Mouse (Mus musculus): ENCODE results near the gene Fbrsl1. TPM values are rescaled to one million over a fixed set of nuclear protein-coding genes. Genes with fewer than 3 reads are reported as not detected.
A peak's percentile ranks its signal among the peaks of the same experiment; 100 is the strongest.

The Fbrsl1 gene
- total RNA-seq, 2 experiments from 2014 or later = 9.8 to 37.6 TPM

DNA sequence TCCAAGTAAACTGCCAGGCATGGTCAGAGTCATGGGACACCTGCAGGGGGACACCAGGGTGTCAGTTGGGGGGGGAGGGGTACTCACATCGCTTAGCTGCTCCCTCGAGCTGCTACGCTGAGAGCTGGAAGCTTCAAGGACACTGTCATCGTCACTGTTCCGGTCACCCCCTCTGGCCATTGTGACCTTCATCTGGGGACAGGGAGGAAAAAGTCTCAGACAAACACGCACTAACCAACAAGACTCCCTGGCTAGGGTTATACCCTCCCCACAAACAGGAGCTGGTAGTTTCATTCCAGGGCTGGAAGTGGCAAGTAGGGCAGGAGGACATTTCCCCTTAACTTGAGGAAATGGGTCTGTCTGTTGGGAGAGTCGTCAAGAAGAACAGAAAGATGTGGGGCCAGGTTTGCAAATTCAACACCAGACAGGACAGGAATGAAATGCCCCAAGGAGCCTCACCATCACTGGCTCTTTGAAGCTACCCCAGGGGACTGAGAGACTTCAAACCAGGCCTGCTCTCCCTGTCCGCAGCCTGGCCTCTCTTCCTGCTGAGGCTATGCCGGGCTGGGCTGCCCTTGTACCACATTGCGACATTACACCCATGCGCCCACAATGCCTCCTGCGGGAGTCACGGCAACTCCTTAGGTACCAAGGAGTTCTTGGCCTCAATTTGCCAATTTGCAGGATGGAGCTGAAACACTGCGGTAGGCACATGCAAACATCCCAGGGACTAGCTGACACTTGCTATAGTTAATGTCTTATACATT is 30.4 kb downstream of the Fbrsl1 start:
- no peak for ATAC-seq (replicated peaks; ENCODE audit: low FRiP score, low TSS enrichment, poor library complexity, severe bottlenecking)

DNA sequence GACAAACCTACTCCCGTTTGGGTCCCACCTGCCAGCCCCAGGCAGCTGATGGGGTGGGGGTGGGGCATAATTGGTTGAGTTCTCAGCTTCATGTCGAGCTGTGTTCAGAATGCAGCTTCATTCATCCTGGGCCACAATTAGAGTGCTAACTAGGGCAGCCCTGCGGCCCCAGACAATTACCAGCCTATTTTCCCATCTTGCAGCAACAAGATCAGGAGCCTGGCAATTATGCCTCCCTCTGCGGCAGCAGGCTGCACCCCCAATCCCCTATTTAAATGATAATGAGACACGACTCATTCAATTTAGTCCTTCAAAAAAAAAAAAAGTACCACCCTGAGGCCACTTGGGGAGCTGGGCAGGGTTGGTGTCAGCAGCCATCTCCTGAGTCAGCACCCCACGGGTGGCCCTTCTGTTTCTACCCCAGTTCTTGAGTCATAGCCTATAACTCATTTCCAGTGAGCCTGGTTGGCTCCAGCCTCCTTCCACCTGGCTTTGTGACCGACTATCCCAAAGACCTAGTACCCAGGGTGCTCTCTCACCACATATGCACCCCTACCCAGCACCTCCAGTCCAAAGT is 31.4 kb downstream of the Fbrsl1 start:
- ATAC-seq (replicated peaks; ENCODE audit: low FRiP score, low TSS enrichment, poor library complexity, severe bottlenecking) = no peak

DNA sequence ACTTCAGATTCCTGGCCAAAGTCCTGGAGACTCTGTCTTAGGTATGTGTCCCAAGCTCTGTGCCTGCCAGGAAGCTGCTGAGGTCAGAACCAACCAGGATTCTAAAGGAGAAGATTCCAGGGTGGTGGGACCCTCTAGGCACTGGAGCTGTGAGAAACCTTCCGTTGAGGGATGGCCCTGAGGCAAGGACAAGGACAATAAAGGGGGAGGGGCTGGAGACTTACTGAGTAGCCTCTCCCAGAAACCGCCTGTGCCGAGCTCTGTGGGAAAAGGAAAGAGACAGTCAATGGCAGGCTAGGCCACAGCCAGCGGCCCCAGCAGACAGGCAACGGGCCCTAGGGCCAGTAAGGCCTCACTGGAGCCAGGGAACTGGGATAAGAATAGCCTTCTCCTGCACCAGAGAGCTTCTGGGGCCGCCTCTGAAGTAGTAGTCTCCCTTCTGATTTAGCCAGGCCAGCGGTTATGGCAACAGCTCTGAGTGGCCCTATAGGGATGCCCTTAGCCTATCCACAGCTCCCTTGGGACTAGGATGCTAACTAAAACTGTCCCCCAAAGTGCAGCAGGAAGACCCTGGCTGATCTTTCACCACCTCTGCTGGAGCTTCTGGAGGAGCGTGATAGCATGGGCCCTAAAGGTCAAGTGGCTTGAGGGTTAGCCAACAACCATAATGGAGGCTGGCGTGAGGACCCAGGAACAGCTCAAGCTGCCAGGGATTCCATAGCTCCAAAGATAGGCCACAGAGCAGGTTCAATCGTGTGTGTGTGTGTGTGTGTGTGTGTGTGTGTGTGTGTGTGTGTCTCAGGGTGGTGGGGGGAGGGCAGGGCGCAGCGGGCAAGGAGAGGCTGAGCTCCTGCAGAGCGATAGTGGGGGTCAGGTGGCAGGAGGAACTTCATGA is 32.2 kb downstream of the Fbrsl1 start:
- ATAC-seq (replicated peaks; ENCODE audit: low FRiP score, low TSS enrichment, poor library complexity, severe bottlenecking) = no peak

DNA sequence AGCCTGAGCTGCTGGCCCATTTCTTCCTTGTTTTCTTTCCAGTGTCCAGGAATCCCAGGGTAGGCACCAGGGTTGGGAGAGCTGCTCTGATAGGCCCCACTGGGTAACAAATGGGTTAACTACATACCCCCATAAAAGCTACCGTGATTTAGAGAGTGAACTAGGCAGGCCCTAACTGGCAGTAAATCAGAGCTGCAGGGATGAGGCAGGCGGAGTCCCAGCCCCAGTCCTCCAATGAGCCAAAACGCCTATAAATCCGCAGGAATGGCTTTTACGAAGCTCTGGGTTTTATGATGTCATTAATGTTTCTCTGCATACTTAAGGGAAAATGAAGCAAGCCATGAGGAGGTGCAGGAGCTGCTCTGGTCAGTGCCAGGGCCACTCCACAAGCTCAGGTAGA is 33.3 kb downstream of the Fbrsl1 start:
- ATAC-seq (replicated peaks; ENCODE audit: low FRiP score, low TSS enrichment, poor library complexity, severe bottlenecking) = no peak

DNA sequence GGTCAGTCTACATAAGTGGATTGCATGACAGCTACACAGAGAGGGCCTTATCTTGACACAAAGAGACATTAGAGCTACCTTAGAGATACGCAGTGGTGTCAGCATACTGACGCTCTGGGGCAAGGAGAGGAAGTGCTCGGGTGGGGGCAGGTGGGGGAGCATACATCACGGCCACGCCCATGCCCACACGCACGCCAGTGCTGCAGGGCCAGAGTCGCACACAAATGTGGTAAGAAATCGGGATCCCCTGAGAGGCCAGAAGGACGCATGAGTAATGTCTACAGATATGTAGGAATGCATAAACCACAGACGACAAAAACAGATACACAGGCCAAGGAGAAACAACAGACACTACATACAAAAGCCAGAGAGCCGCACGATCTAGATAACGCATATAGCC is 35.3 kb downstream of the Fbrsl1 start:
- ATAC-seq (replicated peaks; ENCODE audit: low FRiP score, low TSS enrichment, poor library complexity, severe bottlenecking) = no peak

DNA sequence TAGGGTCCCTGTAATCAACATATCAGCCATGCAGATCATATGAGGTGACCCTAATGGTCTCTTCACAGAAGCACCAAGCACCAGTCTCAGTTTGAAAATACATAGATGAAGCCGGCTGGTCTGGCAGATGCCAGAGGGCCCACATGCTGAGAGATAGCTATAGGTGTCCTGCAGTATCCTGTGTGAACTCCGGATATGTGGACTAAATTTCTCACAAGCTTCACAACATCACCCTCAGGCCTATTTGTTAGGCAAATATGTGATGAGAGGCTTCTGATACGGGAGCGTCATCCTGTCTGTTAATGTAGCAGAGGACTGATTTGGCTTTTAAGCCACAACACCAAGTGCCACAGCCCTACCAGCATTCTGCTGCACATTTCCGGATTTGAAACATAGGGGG is 37.9 kb downstream of the Fbrsl1 start:
- no peak for ATAC-seq (replicated peaks; ENCODE audit: low FRiP score, low TSS enrichment, poor library complexity, severe bottlenecking)

DNA sequence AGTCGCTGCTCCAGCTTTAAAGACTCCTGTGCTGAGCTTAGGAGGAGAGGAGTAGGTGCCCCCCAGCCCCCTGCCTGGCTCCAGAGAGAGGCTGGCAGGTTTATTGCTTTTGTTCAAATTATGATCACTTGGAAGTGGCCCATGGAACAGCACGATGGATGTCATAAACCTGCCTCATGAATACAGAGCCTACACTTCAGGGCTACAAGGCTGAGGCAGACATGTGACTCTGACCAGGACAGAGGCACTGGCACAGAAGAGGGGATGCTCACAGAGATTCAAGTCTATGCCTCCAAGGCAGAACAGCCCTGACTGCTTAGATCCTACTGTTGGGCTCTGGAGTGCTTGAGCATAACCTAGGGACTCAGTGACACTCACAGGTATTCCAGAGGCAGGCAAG is 39.3 kb downstream of the Fbrsl1 start:
- ATAC-seq (replicated peaks; ENCODE audit: low FRiP score, low TSS enrichment, poor library complexity, severe bottlenecking) = no peak

DNA sequence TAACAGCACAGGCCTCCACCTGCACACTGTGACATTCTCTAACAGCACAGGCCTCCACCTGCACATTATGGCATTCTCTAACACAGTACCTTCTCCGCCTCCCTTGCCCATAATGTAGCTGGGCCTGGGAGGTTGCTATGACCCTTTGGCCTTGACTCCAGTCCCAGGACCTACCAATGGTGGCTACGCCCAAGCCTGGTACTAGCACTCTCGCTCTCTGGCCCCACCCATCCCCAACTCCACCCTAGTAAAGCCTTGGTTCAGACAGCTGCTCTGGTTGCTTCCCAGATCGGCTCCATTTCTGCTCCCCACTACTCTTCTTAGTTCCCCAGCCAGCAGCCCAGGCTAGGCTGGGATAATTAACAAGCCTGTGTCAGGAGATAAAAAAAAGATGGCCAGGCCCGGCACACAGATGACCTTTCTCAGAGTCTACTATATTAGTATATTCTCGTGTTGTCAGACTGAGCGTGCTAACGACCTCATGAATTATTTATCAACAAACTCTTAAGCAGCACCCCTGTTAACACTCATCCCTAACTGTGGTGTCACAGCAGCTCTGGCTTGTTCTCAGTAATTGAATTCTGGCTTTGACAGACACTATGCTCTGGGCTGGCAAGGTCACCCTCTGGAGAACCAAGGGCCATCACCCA is 42.1 kb downstream of the Fbrsl1 start:
- peak; percentile 62 for ATAC-seq (replicated peaks; ENCODE audit: low FRiP score, low TSS enrichment, poor library complexity, severe bottlenecking)

DNA sequence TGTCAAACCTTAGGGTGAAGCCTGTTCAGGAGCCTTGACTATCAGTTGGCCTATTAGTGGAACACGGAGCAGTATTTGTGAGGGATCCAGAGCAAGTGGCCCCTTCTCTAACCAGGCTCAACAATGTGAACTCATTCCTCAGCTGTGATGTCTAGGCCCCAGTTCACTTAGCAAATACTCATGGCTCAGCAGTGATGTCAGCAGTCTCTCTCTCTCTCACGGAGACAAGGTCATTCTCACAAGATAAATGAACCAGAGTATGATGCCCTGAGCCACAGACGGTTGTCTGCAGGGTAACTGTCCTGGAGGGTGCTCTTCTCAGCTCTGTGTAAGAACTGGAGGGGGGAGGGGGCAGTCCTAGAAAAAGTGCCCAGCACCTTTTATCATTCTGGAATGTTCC is 44.4 kb downstream of the Fbrsl1 start:
- ATAC-seq (replicated peaks; ENCODE audit: low FRiP score, low TSS enrichment, poor library complexity, severe bottlenecking) = no peak

DNA sequence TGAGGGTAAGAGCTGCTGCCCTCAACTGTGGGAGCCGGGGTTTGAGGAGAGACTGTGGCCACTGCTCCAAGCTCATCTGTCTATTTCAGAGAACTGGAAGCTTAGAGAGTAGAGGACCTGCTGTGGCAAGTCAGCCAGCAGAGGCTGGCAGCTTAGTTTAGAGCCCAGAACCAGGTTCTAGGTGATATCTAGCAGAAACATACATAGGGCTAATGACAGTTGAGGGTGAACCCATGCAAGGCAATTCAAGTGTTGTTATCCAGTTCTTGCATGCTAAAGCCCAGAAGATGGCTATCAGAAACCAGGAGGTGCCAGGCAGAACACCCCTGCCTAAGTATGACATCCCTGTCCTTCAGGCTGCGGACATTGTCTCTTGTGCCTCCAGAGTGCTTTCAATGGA is 45.7 kb downstream of the Fbrsl1 start:
- peak; percentile 73 for ATAC-seq (replicated peaks; ENCODE audit: low FRiP score, low TSS enrichment, poor library complexity, severe bottlenecking)

DNA sequence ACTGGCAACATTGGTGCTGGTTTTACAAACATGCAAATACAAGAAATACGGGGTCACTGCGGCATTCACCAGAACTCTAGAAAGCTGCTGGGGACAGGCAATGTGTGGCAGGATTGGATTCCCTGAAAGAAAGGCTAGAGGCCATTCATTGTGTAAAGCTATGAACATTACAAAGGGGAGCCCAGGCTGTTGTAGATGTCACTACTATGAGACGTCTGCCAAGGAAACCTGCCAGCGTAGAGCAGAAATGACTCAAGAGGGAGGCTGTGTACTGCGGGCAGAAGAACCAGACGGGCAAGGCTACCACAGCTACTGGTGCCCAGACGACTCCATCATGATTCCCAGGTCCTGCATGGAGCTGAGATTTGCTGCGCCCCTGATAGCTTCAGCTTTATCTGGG is 47.2 kb downstream of the Fbrsl1 start:
- no peak for ATAC-seq (replicated peaks; ENCODE audit: low FRiP score, low TSS enrichment, poor library complexity, severe bottlenecking)

DNA sequence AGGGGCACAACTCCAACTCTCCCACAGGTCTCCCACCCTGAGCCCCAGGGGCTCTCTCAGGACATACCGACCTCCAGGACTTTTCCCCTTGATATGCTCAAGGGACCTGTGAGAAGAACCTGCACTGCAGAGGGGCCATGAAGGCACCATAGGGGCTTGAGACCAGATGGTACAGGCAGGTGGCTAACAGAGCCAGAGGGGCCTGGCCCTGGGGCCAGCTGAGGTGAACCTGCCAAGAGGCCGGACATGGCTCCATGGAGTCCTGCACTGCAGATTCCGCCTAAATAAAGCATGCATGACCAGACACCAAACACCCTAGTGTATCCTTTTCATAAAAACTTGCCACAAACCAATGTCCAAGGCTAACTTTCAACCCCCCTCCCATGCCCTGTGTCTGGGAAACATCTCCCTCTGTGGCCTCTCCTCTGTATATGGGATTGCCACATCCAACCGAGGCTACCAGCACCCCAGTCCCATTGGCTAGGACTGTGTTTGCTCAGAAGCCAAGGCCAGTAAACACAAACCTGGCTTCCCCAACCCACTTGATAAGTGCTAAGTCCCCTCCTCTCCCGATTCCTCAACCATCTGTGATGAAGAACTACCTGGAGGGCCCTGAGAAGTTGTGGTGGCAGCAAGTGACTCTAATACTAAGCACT is 53.2 kb downstream of the Fbrsl1 start:
- no peak for ATAC-seq (replicated peaks; ENCODE audit: low FRiP score, low TSS enrichment, poor library complexity, severe bottlenecking)

DNA sequence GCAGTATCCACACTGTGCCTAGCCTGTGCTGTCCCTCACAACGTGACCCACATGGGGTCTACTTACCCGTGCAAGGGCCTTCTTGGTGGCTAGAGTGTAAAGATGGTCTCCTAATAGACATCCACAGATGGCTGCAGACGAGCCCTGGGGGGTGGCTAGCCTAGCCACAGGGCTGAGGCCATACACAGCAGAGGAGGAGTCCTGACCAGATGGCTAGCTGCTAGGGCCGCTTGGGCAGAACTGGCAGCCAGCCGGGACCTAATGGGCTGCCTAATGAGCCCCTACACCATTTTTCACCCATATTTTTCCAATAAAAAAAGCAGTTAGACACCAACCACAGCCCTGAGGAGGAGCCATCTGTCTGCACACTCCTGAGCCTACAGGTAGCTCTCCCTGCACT is 55.6 kb downstream of the Fbrsl1 start:
- no peak for ATAC-seq (replicated peaks; ENCODE audit: low FRiP score, low TSS enrichment, poor library complexity, severe bottlenecking)

DNA sequence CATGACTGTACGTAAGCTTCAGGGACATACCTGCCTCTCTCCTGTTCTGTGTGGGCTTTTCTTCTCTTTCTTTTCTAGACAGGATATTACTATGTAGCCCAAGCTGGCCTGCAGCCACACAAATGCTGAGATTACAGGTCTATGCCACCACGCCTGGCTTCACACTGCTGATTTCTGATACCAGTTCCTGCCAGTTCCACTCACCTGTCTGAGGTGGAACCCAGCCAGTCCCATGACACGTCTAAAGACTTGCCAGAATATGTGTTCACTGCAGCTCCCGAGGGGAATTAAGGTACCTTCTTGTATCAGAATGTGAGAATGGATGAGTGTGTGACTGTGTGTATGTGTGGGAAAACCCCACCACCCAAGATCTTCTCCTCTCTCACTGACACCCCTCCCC is 57.7 kb downstream of the Fbrsl1 start:
- ATAC-seq (replicated peaks; ENCODE audit: low FRiP score, low TSS enrichment, poor library complexity, severe bottlenecking) = no peak

DNA sequence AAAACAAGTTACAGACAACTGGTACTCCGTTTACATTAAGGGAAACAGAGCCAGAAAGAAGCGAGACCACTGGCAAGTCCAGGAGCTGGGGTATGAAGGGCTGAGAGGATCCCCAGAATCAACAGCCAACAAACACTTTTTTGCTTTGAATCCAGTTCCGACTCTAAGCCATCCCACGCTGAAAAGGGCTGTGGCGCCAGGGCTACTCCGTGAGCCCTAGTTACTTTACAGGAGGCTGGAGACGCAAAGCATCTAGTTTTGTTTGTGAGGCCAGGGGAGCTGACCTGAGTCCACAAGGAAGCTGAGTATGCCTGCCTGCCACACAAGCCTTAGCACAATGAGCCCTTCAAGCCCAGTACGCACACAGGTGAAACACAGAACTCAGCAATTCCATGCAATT is 61.0 kb downstream of the Fbrsl1 start:
- no peak for ATAC-seq (replicated peaks; ENCODE audit: low FRiP score, low TSS enrichment, poor library complexity, severe bottlenecking)

DNA sequence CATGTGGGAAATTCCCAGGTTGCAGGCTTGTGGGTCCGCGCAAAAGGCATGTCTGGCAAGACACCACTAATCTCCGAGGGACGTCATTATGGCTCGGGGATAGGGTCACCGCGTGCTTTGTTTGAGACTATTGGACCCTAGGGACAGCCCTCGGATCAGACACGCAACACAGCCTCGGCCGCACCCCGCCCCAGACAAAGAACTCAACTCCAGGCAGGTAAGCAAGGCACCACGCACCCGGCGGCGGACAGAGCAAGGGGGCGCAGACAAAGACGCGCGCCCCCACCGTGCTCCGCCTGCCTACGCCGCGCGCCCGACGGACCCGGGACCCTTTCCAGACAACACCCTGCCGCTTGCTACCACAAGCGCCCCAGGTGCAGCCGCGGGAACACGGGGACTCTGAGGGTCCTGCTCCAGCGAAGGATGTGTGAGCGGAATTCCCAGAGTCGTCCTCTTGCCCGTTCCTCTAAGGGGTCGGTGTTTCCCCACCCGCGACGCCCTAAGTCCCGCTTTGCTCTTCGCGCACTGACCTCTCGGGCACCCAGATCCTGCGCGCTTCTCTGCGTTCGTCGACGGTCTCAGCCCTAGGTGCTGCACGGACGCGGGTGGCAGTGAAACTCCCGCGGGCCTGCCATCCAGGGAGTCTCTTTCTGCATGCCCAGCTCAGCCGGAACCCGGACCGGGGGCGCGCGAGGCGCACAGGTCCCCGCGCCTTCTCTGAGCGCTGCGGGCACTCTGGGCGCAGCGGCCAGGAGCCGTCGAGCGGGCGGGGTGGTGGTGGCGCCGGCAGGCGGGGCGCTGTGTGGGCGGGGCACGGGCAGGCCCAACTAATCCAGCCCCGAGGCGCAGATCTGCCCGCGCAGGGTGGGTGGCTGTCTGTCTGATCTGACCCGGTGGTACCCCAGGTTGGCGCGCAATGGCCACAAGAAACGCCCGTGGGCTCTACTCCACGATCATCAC is 61.7 kb downstream of the Fbrsl1 start:
- peak; percentile 83 for ATAC-seq (replicated peaks; ENCODE audit: low FRiP score, low TSS enrichment, poor library complexity, severe bottlenecking)

DNA sequence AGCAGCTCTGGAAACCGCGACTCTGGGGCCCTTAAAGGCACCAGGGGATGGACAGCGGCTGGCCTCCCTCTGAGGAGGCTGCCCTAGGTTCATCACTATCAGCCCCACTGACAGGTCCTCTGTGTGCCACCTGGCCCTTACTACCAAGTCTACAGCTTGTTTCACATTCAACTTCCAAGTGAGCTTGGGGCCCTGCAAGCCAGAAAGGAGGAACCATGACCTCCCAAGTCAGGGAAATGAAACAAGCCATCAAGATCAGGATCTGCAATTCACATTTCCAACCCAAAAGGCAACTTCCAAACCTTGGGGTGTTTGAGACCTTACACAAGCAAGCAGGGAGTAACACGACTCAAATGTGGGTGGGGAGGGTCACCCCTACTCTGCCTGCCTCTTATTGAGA is 63.0 kb downstream of the Fbrsl1 start:
- no peak for ATAC-seq (replicated peaks; ENCODE audit: low FRiP score, low TSS enrichment, poor library complexity, severe bottlenecking)

DNA sequence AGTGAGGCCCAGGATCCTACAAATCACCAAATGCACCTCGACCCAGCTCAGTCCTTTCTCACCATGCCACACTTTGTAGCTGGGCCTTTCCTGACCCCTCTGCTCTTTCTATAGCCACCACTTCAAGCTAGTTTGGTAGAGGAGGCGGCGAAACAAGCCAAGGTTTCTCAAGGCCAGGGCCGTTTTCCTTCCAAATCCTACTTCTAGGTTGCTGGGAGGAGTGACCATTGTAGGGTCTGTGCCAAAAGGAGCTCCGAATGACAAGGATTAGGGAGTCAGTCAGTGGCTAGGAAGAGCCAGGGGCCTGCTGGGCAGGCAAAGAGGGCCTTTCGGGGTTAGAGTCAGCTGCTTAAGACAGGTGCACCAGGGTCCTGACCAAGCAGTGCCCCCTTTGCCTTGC is 63.8 kb downstream of the Fbrsl1 start:
- ATAC-seq (replicated peaks; ENCODE audit: low FRiP score, low TSS enrichment, poor library complexity, severe bottlenecking) = no peak

All from megakaryocyte-erythroid progenitor cell, adult 5-6 weeks (primary cell).